Mouse (Mus musculus) lung, embryonic 15.5 days (tissue): Measurements from ENCODE around the gene Ctnnbl1. TPM values are rescaled to one million over a fixed set of nuclear protein-coding genes. Genes with fewer than 3 reads are reported as not detected.

Source experiments
- ATAC-seq: fragments of 200-750 bp; cut with Nextera tagmentation; 2 replicates; pipeline ENCODE4 v1.8.0; 2017; ENCODE audit warnings: moderate number of reproducible peaks, borderline replicate concordance; ENCODE audit not compliant: low FRiP score, low TSS enrichment; ENCODE audit errors: extremely low read depth
- H3K27ac ChIP-seq: fragments of 300-500 bp; sonication (generic); 2 replicates; pipeline ENCODE4 v1.5.1; 2015; ENCODE audit warnings: moderate library complexity, mild to moderate bottlenecking, inconsistent platforms
- H3K27me3 ChIP-seq: fragments of 300-500 bp; sonication (generic); 2 replicates; pipeline ENCODE4 v1.6.1; 2015; ENCODE audit warnings: inconsistent platforms
- H3K36me3 ChIP-seq: fragments of 300-500 bp; sonication (generic); 2 replicates; pipeline ENCODE4 v1.6.1; 2015; ENCODE audit warnings: inconsistent platforms
- H3K4me1 ChIP-seq: fragments of 300-500 bp; sonication (generic); 2 replicates; pipeline ENCODE4 v1.6.1; 2015; ENCODE audit warnings: inconsistent platforms
- H3K4me2 ChIP-seq: fragments of 300-500 bp; sonication (generic); 2 replicates; pipeline ENCODE4 v1.6.1; 2015; ENCODE audit warnings: inconsistent platforms, mild to moderate bottlenecking, moderate library complexity
- H3K4me3 ChIP-seq: fragments of 300-500 bp; sonication (generic); 2 replicates; pipeline ENCODE4 v1.5.1; 2015; ENCODE audit warnings: mild to moderate bottlenecking, inconsistent platforms
- H3K9ac ChIP-seq: fragments of 300-500 bp; sonication (generic); 2 replicates; pipeline ENCODE4 v1.6.1; 2015; ENCODE audit warnings: inconsistent platforms
- H3K9me3 ChIP-seq: fragments of 300-500 bp; sonication (generic); 2 replicates; pipeline ENCODE4 v1.6.1; 2016; ENCODE audit warnings: inconsistent platforms
- WGBS: fragments of 180-500 bp; shearing (Covaris S2); methylation state at CpG from one replicate; pipeline ENCODE4 v1.1.7; 2015; 5-methylcytosine and 5-hydroxymethylcytosine counted together
- polyA plus RNA-seq: library from polyadenylated mRNA; unstranded; fragments of >200 nt; fragmentation: Nextera tagmentation; extraction: Ambion mirVana; gene quantifications from 2 replicates; pipeline ENCODE4 v1.2.1, GENCODE M21; 2015

Gene Ctnnbl1
- polyA plus RNA-seq, 1 experiment from 2014 or later, result 59.9 TPM

GRCm38 (mm10) chr2:157800288-157800687 is 63.1 kb downstream of the Ctnnbl1 start:
- no peak for ATAC-seq
- H3K9ac ChIP-seq, result no peak overlapping the region
- H3K9me3 ChIP-seq, result no peaks in the 10 kb centered on the region
- H3K4me3 ChIP-seq, result no peak overlapping the region
- H3K27ac ChIP-seq, result no peak overlapping the region
- H3K36me3 ChIP-seq, result peaks cover 5% of the 10 kb centered on the region; the same call in 1 of the 2 replicates
- H3K4me2 ChIP-seq, result no peak overlapping the region
- H3K27me3 ChIP-seq, result no peaks in the 10 kb centered on the region
- no peaks in the 10 kb centered on the region for H3K4me1 ChIP-seq
- WGBS, result 85% methylated on average over 2 of the region's 2 CpGs

DNA sequence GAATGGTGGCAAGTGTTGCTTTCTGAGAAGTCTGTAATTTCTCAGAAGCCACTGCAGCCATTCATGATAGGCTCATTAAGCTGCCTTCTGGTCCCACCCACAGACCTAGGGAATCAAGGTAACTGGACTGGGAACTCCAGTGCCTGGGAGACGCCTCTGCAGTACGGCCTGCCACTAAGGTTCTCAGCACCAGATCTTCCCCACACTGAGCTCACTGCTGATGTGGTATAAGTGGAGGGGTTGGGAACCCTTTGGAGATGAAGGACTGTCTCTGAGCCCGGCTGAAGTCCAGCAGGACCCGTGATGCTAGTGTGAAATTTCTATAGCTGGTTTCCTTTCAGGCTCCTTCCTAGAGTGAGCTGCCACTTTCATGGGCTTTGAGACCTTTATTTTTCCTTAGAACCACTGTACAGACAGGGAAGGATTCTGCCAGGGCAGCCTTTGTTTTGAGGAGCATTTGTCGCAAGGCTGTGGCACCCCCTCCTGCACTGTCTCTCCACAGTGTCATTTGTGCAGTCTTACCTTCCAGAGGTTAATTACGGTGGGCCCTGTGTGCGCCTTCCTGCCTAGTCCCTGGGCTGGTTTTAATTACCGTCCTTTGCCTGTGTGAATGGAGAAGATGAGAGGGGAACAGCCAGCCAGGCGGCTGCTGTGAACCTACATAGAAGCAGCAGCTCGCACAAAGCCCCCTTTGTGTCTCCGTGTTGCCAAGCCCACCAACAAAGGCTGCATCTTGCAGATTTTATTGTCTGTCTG is 63.7 kb downstream of the Ctnnbl1 start:
- H3K27ac ChIP-seq, result no peak overlapping the region
- peaks cover 5% of the 10 kb centered on the region; the same call in 1 of the 2 replicates for H3K36me3 ChIP-seq
- no peaks in the 10 kb centered on the region for H3K4me1 ChIP-seq
- H3K9me3 ChIP-seq, result no peaks in the 10 kb centered on the region
- no peak overlapping the region for H3K4me2 ChIP-seq
- WGBS, result 58% methylated on average over 11 of the region's 11 CpGs
- no peak overlapping the region for H3K9ac ChIP-seq
- no peak overlapping the region for H3K4me3 ChIP-seq
- ATAC-seq, result no peak
- no peaks in the 10 kb centered on the region for H3K27me3 ChIP-seq

- Histone ChIP-seq H3K9ac (no peak overlapping the region), H3K27ac (no peak overlapping the region), H3K9me3 (no peaks in the 10 kb centered on the region), H3K4me1 (no peaks in the 10 kb centered on the region), H3K27me3 (no peaks in the 10 kb centered on the region), H3K36me3 (peaks cover 5% of the 10 kb centered on the region; the same call in 1 of the 2 replicates), H3K4me3 (no peak overlapping the region), H3K4me2 (no peak overlapping the region)
- no peak for ATAC-seq
- 36% methylated on average over 8 of the region's 8 CpGs for WGBS
Observed at GRCm38 (mm10) chr2:157801505-157802357, 64.5 kb downstream of the Ctnnbl1 start.

- no peaks in the 10 kb centered on the region for H3K9me3 ChIP-seq
- no peaks in the 10 kb centered on the region for H3K4me1 ChIP-seq
- no peak overlapping the region for H3K9ac ChIP-seq
- no peak for ATAC-seq
- H3K27me3 ChIP-seq, result no peaks in the 10 kb centered on the region
- no peak overlapping the region for H3K27ac ChIP-seq
- H3K4me2 ChIP-seq, result no peak overlapping the region
- H3K4me3 ChIP-seq, result no peak overlapping the region
- H3K36me3 ChIP-seq, result peaks cover 5% of the 10 kb centered on the region; the same call in 1 of the 2 replicates
- WGBS, result 81% methylated on average over 5 of the region's 5 CpGs
Observed at GRCm38 (mm10) chr2:157802666-157803065, 65.5 kb downstream of the Ctnnbl1 start.

DNA sequence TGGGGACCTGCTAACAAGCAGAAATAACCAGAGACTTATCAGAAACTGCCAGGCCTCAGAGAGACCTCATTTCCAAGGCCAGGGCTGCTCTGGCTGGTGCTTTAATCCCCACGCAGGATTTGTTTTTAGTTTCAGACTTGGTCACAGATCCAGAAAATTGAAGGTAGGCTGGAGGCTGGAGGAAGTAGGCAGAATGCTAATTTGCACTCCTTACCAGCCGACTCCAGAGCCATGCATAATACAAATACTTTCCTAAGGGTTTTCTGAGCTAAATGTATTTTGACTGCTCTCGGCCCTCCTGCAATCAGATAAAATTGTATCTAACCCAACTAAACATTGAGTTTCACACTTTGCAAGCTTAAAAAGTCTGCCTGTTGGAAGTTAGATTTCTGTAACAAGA is 67.2 kb downstream of the Ctnnbl1 start:
- ATAC-seq, result no peak
- no peak overlapping the region for H3K9ac ChIP-seq
- H3K4me1 ChIP-seq, result no peaks in the 10 kb centered on the region
- H3K4me3 ChIP-seq, result no peak overlapping the region
- no peaks in the 10 kb centered on the region for H3K27me3 ChIP-seq
- H3K36me3 ChIP-seq, result no peaks in the 10 kb centered on the region
- whole genome bisulfite sequencing, result 72% methylated on average over 3 of the region's 3 CpGs
- no peak overlapping the region for H3K27ac ChIP-seq
- no peaks in the 10 kb centered on the region for H3K9me3 ChIP-seq
- no peak overlapping the region for H3K4me2 ChIP-seq

DNA sequence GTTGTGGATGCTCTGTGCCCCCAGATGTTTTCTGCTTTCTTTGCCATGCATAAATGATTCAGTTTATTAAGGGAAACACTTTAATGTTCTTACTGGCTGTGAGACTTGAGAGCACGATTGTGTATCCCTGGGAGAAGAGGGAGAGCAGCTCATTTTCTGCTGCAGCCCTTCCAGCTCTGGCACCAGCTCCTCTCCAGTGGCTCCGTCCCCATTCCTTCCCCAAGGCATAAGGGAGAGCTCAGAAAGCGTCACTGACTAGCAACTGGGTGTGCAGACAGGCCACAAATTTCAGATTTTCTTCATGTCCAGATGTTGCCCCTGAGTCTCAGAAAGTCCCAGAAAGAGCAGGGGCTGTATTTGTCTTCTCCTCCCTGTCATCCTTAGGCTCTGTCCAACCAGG is 67.9 kb downstream of the Ctnnbl1 start:
- Histone ChIP-seq H3K27ac (no peak overlapping the region), H3K36me3 (no peaks in the 10 kb centered on the region), H3K9me3 (no peaks in the 10 kb centered on the region), H3K27me3 (no peaks in the 10 kb centered on the region), H3K4me2 (no peak overlapping the region), H3K4me3 (no peak overlapping the region), H3K4me1 (no peaks in the 10 kb centered on the region), H3K9ac (no peak overlapping the region)
- WGBS, result 65% methylated on average over 3 of the region's 3 CpGs
- no peak for ATAC-seq

- H3K9me3 ChIP-seq, result no peaks in the 10 kb centered on the region
- ATAC-seq, result no peak
- H3K9ac ChIP-seq, result no peak overlapping the region
- 73% methylated on average over 4 of the region's 4 CpGs for WGBS
- no peaks in the 10 kb centered on the region for H3K27me3 ChIP-seq
- H3K27ac ChIP-seq, result no peak overlapping the region
- no peak overlapping the region for H3K4me3 ChIP-seq
- no peaks in the 10 kb centered on the region for H3K4me1 ChIP-seq
- H3K4me2 ChIP-seq, result no peak overlapping the region
- H3K36me3 ChIP-seq, result no peaks in the 10 kb centered on the region
Observed at GRCm38 (mm10) chr2:157807076-157807475, 69.9 kb downstream of the Ctnnbl1 start.

DNA sequence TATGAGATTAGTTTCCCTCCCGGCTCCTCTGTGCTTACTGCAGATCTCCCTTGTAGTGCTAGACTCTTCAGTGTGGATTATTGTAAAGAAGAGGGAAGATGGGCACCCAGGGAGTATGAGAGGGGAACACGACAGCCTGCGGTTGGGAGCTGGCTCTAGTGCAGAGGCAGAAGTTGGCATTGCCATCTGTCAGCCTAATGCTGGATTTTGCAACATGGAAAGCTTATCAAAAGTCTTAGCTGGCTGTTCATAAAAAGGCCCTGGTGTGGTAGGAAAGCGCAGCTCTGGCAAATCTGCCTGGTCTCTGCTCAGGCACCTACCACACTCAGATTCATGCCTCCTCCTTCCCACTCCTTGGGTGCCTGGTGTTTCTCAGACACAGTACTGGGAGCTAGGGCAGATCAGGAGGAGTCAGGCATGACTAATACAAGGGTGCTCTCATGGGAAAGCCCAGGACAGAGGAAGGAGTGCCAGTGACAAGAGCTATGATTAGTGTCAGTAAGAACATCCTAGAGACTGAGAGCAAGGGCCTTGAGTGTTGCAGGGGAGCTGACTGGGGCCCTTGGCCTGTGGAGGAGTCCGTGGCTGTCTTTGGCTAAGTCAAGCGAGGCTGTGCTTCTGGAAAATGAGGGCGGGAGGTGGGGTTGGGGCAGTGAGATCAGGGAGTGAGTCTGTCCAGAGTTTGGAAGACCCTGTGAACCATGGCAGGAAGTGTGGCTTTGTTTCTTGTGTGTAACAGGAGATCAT is 70.6 kb downstream of the Ctnnbl1 start:
- Histone ChIP-seq H3K9ac (no peak overlapping the region), H3K4me1 (no peaks in the 10 kb centered on the region), H3K9me3 (no peaks in the 10 kb centered on the region), H3K4me3 (no peak overlapping the region), H3K27me3 (no peaks in the 10 kb centered on the region), H3K4me2 (no peak overlapping the region), H3K27ac (no peak overlapping the region), H3K36me3 (no peaks in the 10 kb centered on the region)
- ATAC-seq, result no peak
- 66% methylated on average over 7 of the region's 7 CpGs for WGBS

GRCm38 (mm10) chr2:157808368-157808923 is 71.2 kb downstream of the Ctnnbl1 start:
- no peak overlapping the region for H3K4me2 ChIP-seq
- H3K27me3 ChIP-seq, result no peaks in the 10 kb centered on the region
- 67% methylated on average over 7 of the region's 7 CpGs for WGBS
- H3K27ac ChIP-seq, result no peak overlapping the region
- no peak overlapping the region for H3K9ac ChIP-seq
- no peaks in the 10 kb centered on the region for H3K9me3 ChIP-seq
- H3K4me3 ChIP-seq, result no peak overlapping the region
- H3K36me3 ChIP-seq, result no peaks in the 10 kb centered on the region
- no peak for ATAC-seq
- H3K4me1 ChIP-seq, result no peaks in the 10 kb centered on the region

GRCm38 (mm10) chr2:157809341-157809740 is 72.1 kb downstream of the Ctnnbl1 start:
- no peaks in the 10 kb centered on the region for H3K9me3 ChIP-seq
- H3K4me1 ChIP-seq, result no peaks in the 10 kb centered on the region
- no peaks in the 10 kb centered on the region for H3K27me3 ChIP-seq
- no peak overlapping the region for H3K9ac ChIP-seq
- ATAC-seq, result no peak
- whole genome bisulfite sequencing, result 92% methylated on average over 6 of the region's 6 CpGs
- H3K4me3 ChIP-seq, result no peak overlapping the region
- H3K36me3 ChIP-seq, result no peaks in the 10 kb centered on the region
- no peak overlapping the region for H3K4me2 ChIP-seq
- no peak overlapping the region for H3K27ac ChIP-seq

- H3K4me1 ChIP-seq, result no peaks in the 10 kb centered on the region
- H3K27me3 ChIP-seq, result no peaks in the 10 kb centered on the region
- no peak overlapping the region for H3K9ac ChIP-seq
- H3K27ac ChIP-seq, result no peak overlapping the region
- H3K4me2 ChIP-seq, result no peak overlapping the region
- ATAC-seq, result no peak
- no peaks in the 10 kb centered on the region for H3K9me3 ChIP-seq
- no peak overlapping the region for H3K4me3 ChIP-seq
- no peaks in the 10 kb centered on the region for H3K36me3 ChIP-seq
- 68% methylated on average over 1 of the region's 1 CpGs for WGBS
Observed at GRCm38 (mm10) chr2:157810749-157811148, 73.5 kb downstream of the Ctnnbl1 start.
